Mouse (Mus musculus) forebrain, embryonic 10.5 days (tissue): ENCODE measurements around the gene Ube2i. TPM values are rescaled to one million over a fixed set of nuclear protein-coding genes. Genes with fewer than 3 reads are reported as not detected.
A peak's percentile ranks its signal among the peaks of the same experiment; 100 is the strongest.

ENCODE experiments used
- DNase-seq: peaks from one replicate; pipeline ENCODE4 v3.0.0-alpha.2; 2017; ENCODE audit warnings: low spot score; ENCODE audit errors: extremely low spot score
- H3K27ac ChIP-seq: fragments of 300-500 bp; sonication (generic); 2 replicates; pipeline ENCODE4 v1.5.1; 2016; ENCODE audit warnings: mild to moderate bottlenecking
- H3K27me3 ChIP-seq: fragments of 300-500 bp; sonication (generic); 2 replicates; pipeline ENCODE4 v1.6.1; 2016; ENCODE audit warnings: mild to moderate bottlenecking; ENCODE audit not compliant: poor library complexity, severe bottlenecking
- H3K36me3 ChIP-seq: fragments of 300-500 bp; sonication (generic); replicated peaks from 2 replicates; pipeline ENCODE4 v1.6.1; 2016; ENCODE audit warnings: mild to moderate bottlenecking, moderate library complexity
- H3K4me1 ChIP-seq: fragments of 300-500 bp; sonication (generic); 2 replicates; pipeline ENCODE4 v1.6.1; 2016
- H3K4me3 ChIP-seq: fragments of 300-500 bp; sonication (generic); 2 replicates; pipeline ENCODE4 v1.5.1; 2016; ENCODE audit warnings: mild to moderate bottlenecking, moderate library complexity
- H3K9me3 ChIP-seq: fragments of 300-500 bp; sonication (generic); 2 replicates; pipeline ENCODE4 v1.6.1; 2016; ENCODE audit warnings: mild to moderate bottlenecking, moderate library complexity
- WGBS: fragments of 180-500 bp; shearing (Covaris S2); methylation state at CpG from one replicate; pipeline ENCODE4 v1.1.7; 2016; 5-methylcytosine and 5-hydroxymethylcytosine counted together
- polyA plus RNA-seq: library from polyadenylated mRNA; unstranded; fragments of >200 nt; fragmentation: Nextera tagmentation; extraction: Ambion mirVana; gene quantifications from 2 replicates; pipeline ENCODE4 v1.2.1, GENCODE M21; 2016

Ube2i gene
- 919 and 925 TPM in 2 replicates for polyA plus RNA-seq

GRCm38 (mm10) chr17:25274571-25275346 lies at the start of gene Ube2i:
TSS of gene Ube2i (minus strand) at chr17:25274622.
- WGBS, result 85% methylated on average over 9 of the region's 9 CpGs

GRCm38 (mm10) chr17:25322930-25323329 lies 48.5 kb upstream of the Ube2i start:
- no peak overlapping the region for H3K4me3 ChIP-seq
- no peak overlapping the region for H3K27ac ChIP-seq
- no peaks in the 10 kb centered on the region for H3K4me1 ChIP-seq
- H3K9me3 ChIP-seq, result no peaks in the 10 kb centered on the region
- DNase-seq, result no peak
- WGBS, result 34% methylated on average over 2 of the region's 2 CpGs
- no peaks in the 10 kb centered on the region for H3K27me3 ChIP-seq
- H3K36me3 ChIP-seq, result no peaks in the 10 kb centered on the region

More at GRCm38 (mm10) chr17:25274571-25275346, at the start of gene Ube2i:
- H3K4me1 ChIP-seq, result peaks cover 33% of the 10 kb centered on the region
- peak within 1 kb of the TSS; percentile 100 for H3K27ac ChIP-seq
- H3K4me3 ChIP-seq, result peak within 1 kb of the TSS; percentile 71
- DNase-seq, result no peak
- no peaks in the 10 kb centered on the region for H3K9me3 ChIP-seq
- H3K36me3 ChIP-seq, result peaks cover 22% of the 10 kb centered on the region
- H3K27me3 ChIP-seq, result no peaks in the 10 kb centered on the region

- Histone ChIP-seq H3K27ac (no peak overlapping the region), H3K9me3 (no peaks in the 10 kb centered on the region), H3K27me3 (no peaks in the 10 kb centered on the region), H3K4me1 (no peaks in the 10 kb centered on the region), H3K36me3 (no peaks in the 10 kb centered on the region), H3K4me3 (no peak overlapping the region)
- DNase-seq, result no peak
- 92% methylated on average over 8 of the region's 8 CpGs for WGBS
These were observed 46.4 kb upstream of the Ube2i start for GRCm38 (mm10) chr17:25320819-25321218.

GRCm38 (mm10) chr17:25318354-25318753 lies 43.9 kb upstream of the Ube2i start, which contains the start of gene Prss29:
TSS of gene Prss29 (plus strand) at chr17:25318654.
- Histone ChIP-seq H3K36me3 (no peaks in the 10 kb centered on the region), H3K4me3 (no peak within 1 kb of the TSS), H3K27ac (no peak within 1 kb of the TSS), H3K9me3 (no peaks in the 10 kb centered on the region), H3K27me3 (no peaks in the 10 kb centered on the region), H3K4me1 (no peaks in the 10 kb centered on the region)
- no peak for DNase-seq
- WGBS, result 89% methylated on average over 5 of the region's 5 CpGs

- Histone ChIP-seq H3K4me3 (no peak within 1 kb of the TSS), H3K27me3 (no peaks in the 10 kb centered on the region), H3K36me3 (no peaks in the 10 kb centered on the region), H3K9me3 (no peaks in the 10 kb centered on the region), H3K27ac (no peak within 1 kb of the TSS), H3K4me1 (no peaks in the 10 kb centered on the region)
- WGBS, result 86% methylated on average over 4 of the region's 4 CpGs
- no peak for DNase-seq
These were observed 33.9 kb upstream of the Ube2i start, which contains the start of gene Prss28 for GRCm38 (mm10) chr17:25308346-25308745. TSS of gene Prss28 (plus strand) at chr17:25308646.

GRCm38 (mm10) chr17:25298094-25298493 lies 23.7 kb upstream of the Ube2i start, which contains the start of gene Prss34:
TSS of gene Prss34 (plus strand) at chr17:25298394.
- H3K27ac ChIP-seq, result no peak within 1 kb of the TSS
- H3K9me3 ChIP-seq, result no peaks in the 10 kb centered on the region
- H3K4me1 ChIP-seq, result no peaks in the 10 kb centered on the region
- H3K4me3 ChIP-seq, result no peak within 1 kb of the TSS
- DNase-seq, result no peak
- H3K27me3 ChIP-seq, result no peaks in the 10 kb centered on the region
- H3K36me3 ChIP-seq, result no peaks in the 10 kb centered on the region
- WGBS, result 94% methylated on average over 5 of the region's 5 CpGs

GRCm38 (mm10) chr17:25294111-25294510 lies 19.7 kb upstream of the Ube2i start:
- Histone ChIP-seq H3K4me1 (no peaks in the 10 kb centered on the region), H3K4me3 (no peak overlapping the region), H3K27me3 (no peaks in the 10 kb centered on the region), H3K27ac (no peak overlapping the region), H3K9me3 (no peaks in the 10 kb centered on the region), H3K36me3 (no peaks in the 10 kb centered on the region)
- 76% methylated on average over 1 of the region's 1 CpGs for WGBS
- DNase-seq, result no peak

GRCm38 (mm10) chr17:25293495-25293894 lies 19.1 kb upstream of the Ube2i start:
- Histone ChIP-seq H3K27ac (no peak overlapping the region), H3K4me1 (no peaks in the 10 kb centered on the region), H3K36me3 (no peaks in the 10 kb centered on the region), H3K9me3 (no peaks in the 10 kb centered on the region), H3K4me3 (no peak overlapping the region), H3K27me3 (no peaks in the 10 kb centered on the region)
- WGBS, result 89% methylated on average over 5 of the region's 5 CpGs
- DNase-seq, result no peak

GRCm38 (mm10) chr17:25290411-25290810 lies 16.0 kb upstream of the Ube2i start:
- no peaks in the 10 kb centered on the region for H3K4me1 ChIP-seq
- H3K9me3 ChIP-seq, result no peaks in the 10 kb centered on the region
- WGBS, result 32% methylated on average over 4 of the region's 4 CpGs

GRCm38 (mm10) chr17:25288842-25289241 lies 14.4 kb upstream of the Ube2i start:
- no peak for DNase-seq
- no peaks in the 10 kb centered on the region for H3K36me3 ChIP-seq
- H3K9me3 ChIP-seq, result no peaks in the 10 kb centered on the region
- H3K27me3 ChIP-seq, result no peaks in the 10 kb centered on the region
- no peak overlapping the region for H3K27ac ChIP-seq
- H3K4me1 ChIP-seq, result no peaks in the 10 kb centered on the region
- no peak overlapping the region for H3K4me3 ChIP-seq
- 27% methylated on average over 4 of the region's 4 CpGs for WGBS

More at GRCm38 (mm10) chr17:25290411-25290810, 16.0 kb upstream of the Ube2i start:
- no peak overlapping the region for H3K27ac ChIP-seq
- H3K4me3 ChIP-seq, result no peak overlapping the region
- H3K36me3 ChIP-seq, result no peaks in the 10 kb centered on the region
- no peak for DNase-seq
- H3K27me3 ChIP-seq, result no peaks in the 10 kb centered on the region

- Histone ChIP-seq H3K4me3 (no peak overlapping the region), H3K4me1 (no peaks in the 10 kb centered on the region), H3K27ac (no peak overlapping the region), H3K27me3 (no peaks in the 10 kb centered on the region), H3K36me3 (no peaks in the 10 kb centered on the region), H3K9me3 (no peaks in the 10 kb centered on the region)
- 15% methylated on average over 3 of the region's 3 CpGs for WGBS
- DNase-seq, result peak; percentile 46
These were observed 10.6 kb upstream of the Ube2i start for GRCm38 (mm10) chr17:25285033-25285432.

GRCm38 (mm10) chr17:25282133-25282532 lies 7.7 kb upstream of the Ube2i start:
- H3K27ac ChIP-seq, result no peak overlapping the region
- no peak overlapping the region for H3K4me3 ChIP-seq
- H3K4me1 ChIP-seq, result no peaks in the 10 kb centered on the region
- no peaks in the 10 kb centered on the region for H3K27me3 ChIP-seq
- no peak for DNase-seq
- 45% methylated on average over 11 of the region's 11 CpGs for WGBS
- no peaks in the 10 kb centered on the region for H3K36me3 ChIP-seq
- no peaks in the 10 kb centered on the region for H3K9me3 ChIP-seq

GRCm38 (mm10) chr17:25275833-25276232 lies 1.4 kb upstream of the Ube2i start:
- no peak overlapping the region for H3K4me3 ChIP-seq
- no peaks in the 10 kb centered on the region for H3K9me3 ChIP-seq
- no peak for DNase-seq
- H3K27ac ChIP-seq, result no peak overlapping the region
- peaks cover 23% of the 10 kb centered on the region for H3K4me1 ChIP-seq
- H3K27me3 ChIP-seq, result no peaks in the 10 kb centered on the region
- peaks cover 11% of the 10 kb centered on the region for H3K36me3 ChIP-seq
- WGBS, result 94% methylated on average over 3 of the region's 3 CpGs
